Mouse (Mus musculus): ENCODE results near the gene 1110065P20Rik.
A peak's percentile ranks its signal among the peaks of the same experiment; 100 is the strongest.

The 1110065P20Rik gene

DNA sequence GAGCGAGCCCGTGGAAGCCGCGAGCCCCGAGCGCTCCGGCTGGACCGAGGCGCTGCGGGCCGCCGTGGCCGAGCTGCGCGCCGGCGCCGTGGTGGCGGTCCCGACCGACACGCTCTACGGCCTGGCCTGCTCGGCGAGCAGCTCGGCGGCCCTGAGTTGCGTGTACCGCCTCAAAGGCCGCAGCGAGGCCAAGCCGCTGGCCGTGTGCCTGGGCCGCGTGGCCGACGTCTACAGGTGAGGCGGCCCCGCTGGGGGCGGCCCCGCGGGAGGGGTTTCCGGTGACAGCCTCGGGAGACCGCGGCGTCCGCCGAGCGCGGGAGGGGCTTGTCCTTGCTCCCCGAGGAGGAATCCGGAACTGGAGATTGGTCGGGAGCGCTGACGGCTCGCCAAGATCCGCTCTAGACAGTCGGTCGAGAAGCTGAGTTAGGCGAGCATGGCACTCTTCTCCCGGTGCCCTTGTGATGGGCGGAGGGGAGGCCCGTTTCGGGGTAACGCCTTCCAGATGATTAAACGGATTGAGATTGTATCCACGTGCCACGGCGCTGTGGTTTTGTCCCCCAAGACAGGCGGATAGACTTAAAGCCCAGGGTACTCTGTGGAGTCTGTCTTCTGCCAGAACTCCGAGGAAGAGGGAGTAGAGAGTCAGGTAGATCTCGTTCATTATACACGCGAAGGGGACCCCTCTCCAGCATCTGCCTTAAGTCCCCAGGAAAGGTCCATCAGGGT, at the start of gene 1110065P20Rik:
1110065P20Rik (minus strand) TSS at position 264 of the 726 bp plus-strand sequence.
- DNase-seq (ENCODE audit: low read depth, low spot score): peak; percentile 87

DNA sequence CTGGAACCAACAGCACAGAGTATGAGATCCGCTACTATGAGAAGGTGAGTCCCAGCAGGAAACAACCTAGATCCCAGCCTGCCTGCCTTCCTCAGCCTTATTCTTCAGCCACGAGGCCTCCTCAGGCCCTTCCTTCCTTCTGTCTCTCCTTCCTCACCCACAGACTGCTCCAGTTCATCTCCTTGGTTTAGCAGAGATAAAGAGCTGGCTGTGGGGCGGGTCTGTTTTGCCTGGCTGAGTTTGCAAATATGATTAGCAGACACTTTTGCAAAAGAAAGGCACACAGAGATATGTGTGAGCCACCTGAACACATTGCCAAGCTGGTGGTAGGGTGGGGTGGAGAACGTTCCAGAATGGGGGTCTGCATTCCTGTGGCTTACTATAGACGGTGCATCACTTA, 48.9 kb upstream of the 1110065P20Rik start:
- no peak for DNase-seq (ENCODE audit: low read depth, low spot score)

DNA sequence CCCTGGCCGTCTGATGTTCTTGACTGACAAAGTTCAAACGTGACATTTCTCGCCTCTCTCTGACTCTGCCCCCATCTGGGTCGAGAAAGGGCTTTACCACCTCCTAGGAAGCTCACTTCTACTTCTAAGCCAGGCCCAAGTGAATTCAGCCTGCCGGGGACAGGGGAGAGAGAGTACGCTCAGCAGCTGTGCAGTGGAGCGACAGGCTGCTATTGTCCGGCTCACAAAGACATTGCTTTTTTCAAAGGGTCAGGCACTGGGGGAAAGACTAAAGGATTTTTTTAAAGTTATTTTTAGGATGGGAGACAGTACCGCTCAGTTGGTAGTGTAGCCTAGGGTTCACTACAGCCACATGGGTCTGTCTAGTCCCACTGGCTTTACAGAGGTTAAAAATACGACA, 47.4 kb upstream of the 1110065P20Rik start:
- no peak for DNase-seq (ENCODE audit: low read depth, low spot score)

DNA sequence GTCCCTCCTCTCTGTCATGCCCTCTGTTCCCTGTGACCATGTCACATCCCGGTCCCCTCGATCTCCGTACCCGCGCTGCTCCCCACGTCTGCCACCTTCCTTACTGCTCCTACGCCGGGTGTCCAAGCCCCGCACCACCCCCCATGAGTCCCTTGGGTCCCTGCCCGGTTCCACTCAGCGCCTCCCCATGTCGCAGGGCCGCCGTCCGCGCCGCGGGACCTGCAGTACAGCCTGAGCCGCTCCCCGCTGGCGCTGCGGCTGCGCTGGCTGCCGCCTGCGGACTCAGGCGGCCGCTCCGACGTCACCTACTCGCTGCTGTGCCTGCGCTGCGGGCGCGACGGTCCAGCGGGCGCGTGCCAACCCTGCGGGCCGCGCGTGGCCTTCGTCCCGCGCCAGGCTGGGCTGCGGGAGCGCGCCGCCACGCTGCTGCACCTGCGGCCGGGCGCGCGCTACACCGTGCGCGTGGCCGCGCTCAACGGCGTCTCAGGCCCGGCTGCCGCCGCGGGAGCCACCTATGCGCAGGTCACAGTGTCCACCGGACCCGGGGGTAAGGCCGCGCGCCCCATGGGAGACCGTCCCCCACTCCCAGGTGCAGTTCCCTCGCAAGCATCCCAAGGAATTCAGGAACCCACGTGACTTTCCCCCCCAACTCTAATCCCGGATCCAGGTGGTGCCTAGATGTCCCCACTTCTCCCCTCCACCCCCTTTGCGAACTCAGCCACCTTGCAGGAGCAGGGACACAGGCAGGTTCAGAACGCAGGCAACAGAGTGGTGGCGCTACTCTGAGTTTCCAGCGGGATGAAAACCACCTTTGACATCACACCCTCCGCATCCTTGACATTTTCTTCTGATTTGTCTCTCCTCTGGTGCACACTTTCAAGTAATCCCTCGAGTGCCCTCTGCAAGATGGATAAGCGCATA, 43.8 kb upstream of the 1110065P20Rik start:
- no peak for DNase-seq (ENCODE audit: low read depth, low spot score)

DNA sequence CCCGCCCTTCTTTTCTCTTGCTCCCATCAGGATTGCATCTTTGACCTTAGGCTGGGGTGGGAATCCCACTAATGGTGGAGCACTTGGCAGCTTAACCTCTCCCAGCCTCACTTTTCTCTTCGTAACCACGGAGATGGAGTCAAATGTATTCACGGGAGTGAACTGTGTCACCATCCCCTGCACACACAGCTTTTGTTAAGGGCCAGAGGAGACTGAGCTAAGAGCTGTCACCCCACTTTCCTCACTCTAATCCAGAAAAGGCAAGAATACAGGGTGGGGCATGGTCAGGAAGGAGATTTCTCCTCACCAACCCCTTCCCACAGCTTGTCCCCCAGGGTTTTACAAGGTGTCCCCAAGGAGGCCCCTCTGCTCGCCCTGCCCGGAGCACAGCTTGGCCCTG, 42.8 kb upstream of the 1110065P20Rik start:
- no peak for DNase-seq (ENCODE audit: low read depth, low spot score)

DNA sequence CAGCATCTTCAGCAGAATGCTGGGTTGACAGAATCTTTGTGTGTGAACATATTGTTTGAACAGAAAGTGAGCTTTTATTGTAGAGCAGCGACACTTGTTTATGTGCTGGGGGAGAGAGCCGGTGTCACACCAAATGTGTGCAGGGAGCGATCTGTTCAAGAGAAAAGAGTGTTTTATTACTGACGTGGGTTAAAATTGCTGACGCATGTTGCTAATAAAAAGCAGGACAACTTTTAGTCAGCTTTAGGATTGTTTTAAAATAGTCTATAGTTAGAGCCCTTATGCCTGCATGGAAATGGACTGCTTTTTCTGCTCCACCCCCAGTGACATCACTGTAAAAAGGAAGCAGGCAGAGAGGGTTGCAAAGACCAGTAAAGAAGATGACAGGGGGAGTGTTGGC, 39.8 kb upstream of the 1110065P20Rik start:
- DNase-seq (ENCODE audit: low read depth, low spot score): no peak

DNA sequence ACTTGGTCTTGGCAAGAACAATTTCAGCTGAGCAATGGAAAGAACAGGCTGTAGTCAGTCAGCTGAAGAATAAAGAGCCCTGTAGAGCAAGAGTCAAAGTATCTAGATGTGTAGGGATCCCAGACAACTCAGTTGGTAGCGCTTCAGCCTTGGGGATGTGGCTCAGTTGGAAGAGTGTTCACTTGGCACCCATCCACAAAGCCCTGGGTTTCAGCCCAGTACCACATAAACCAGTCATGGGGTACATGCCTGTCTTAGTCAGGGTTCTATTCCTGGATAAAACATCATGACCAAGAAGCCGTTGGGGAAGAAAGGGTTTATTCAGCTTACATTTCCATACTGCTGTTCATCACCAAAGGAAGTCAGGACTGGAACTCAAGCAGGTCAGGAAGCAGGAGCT, 38.9 kb upstream of the 1110065P20Rik start:
- DNase-seq (ENCODE audit: low read depth, low spot score): no peak

DNA sequence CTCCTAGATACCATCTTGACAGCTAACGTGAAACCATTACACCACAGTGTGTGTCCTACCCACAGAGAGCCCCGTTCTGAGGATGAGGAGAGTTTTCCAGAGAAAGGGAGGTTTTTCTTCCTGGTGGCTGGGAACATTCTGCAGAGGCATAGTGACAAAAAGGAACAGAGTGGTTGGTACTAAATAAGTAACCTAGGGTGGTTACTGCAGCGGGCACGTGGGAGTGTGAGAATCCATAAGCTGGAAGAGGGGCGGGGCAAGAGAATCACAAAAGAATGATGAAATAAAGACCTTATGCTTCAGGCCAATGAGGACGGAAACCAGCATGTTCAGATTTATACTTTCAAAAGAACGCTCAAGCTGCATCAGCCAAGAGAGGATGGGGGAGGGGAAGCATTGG, 37.7 kb upstream of the 1110065P20Rik start:
- no peak for DNase-seq (ENCODE audit: low read depth, low spot score)

DNA sequence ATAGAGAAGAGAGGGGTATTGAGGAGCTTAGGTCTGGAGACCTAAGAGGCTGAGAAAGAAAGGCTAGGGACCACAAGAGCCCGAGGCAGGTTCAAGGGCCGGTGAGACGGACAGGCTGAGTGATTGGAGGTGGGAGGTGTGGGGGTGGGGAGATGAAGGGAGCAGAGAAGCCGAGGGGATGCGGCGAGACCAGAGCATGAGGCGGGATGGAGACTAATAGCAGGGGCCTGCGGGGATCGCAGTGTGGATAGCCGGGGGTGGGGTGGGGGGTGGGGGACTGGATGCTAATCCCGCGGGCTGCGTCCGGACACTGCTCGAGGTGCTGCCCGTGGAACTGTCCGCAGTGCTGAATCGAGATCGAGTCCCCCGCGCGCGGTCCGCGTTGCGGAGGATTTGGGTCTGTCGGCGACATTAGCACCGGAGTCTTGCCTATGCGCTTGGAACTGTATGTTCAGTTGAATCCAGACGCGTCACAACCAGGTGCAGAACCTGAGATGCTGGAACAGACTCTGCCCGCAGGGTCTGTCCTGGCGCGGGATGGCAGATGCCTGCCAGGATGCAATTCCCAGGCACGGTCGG, 31.2 kb upstream of the 1110065P20Rik start:
- DNase-seq (ENCODE audit: low read depth, low spot score): no peak

DNA sequence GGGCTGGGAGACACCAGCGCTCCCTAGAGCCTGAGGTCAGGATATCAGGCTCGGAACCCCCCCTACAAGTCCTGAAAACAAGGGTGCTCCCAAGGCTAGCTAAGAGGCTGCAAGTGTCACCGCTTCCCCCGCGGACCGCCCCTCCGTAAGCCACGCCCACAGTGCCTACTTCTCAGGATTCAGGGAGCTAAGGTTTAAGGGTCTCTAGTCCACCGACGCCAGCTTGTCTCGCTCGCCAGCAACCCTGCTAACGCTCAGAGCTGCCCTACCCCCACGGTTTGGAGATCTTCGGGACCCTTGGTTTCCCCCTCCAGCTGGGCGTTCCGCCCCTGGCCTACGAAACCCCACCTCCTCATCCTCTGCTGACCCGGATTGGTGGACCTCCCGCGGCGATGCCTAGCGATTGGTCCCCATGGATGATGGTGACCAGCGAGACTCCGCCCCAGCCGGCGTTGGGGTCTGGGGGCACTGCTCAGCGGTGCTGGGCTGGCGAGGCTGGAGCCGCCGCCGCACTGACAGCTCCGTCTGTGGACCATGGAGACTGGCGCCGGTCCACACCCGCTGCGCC, 30.4 kb upstream of the 1110065P20Rik start:
- DNase-seq (ENCODE audit: low read depth, low spot score): no peak

DNA sequence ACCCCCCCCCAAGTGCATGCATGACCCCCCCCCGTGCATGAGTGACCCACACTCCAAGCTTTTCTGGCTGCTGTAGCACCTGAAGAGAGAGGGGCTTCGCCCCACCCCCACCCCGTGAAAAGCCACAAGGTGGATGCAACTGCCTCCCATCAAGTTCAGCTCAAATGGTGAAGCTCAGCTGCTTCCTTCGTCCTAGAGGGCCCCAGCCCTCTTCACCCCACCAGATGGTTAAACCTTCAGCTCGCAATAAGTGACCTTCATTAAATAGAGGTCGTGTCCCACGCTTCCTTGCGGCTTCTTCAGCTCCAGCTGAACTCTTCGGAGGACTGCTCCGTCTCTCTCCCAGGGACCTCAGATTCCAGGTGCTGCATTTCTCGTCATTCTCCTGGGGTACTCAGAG, 29.6 kb upstream of the 1110065P20Rik start, which contains the start of gene Epha10:
Epha10 (plus strand) TSS at position 301 of the 400 bp plus-strand sequence.
- no peak for DNase-seq (ENCODE audit: low read depth, low spot score)

DNA sequence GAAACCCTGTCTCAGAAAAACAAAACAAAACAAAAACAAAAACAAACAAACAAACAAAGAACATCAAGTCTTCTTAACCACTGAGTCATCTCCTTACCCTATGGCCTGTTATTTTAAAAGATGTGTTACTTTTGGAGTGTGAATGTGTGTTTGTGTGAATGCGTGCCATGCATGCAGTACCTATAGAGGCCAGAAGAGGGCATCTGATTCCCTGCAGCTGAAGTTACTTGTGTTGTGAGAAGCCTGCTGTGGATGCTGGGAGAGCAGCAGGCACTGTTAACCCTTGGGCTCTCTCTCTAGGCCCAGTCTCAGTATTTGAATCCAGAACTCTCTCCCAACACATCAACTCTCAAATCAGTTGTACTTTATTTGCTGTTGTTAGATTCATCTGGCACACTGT, 21.7 kb upstream of the 1110065P20Rik start:
- no peak for DNase-seq (ENCODE audit: low read depth, low spot score)

DNA sequence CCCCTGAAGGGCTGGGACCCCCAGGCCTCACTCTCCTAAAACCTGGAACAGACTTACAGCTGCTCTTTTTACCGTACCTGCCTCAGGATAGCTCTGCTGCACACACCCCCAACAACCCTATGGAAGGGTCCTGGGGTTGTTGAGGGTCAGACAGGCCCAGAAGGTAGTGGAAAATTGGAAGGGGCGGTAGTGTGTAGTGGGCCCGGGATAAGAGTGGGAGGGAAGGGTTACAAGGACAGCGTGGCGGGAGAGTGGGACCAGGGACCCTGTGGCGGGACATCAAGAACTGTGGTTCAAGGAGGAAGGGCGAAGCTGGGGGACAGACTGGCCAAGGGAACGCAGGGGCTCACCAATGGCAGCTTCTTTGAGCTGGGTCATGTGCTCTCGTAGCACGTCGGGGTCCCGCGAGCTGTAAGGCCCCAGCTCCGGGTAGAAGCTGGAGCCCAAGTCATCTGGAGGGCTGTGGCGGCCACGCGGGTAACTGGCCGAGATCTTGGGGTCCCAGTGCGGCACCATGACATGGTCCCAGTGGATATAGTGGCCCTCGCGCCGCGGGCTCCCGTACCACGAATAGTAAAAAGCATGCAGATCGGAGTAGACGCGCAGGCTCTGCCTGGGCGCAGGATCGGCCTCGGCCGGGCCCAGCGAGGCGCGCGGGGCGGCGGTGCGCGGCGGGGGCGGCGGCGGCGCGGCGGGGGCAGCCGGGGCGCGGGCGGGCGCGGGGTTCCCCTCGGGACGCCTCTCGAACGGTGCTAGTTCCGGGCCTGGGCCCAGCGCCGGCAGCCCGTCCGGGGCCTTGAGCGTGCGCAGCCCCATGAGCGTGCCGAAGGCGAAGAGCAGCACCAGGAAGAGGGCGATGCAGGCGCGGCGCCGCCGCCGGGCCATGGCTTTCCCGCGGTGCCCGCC, 10.5 kb upstream of the 1110065P20Rik start, which contains the start of gene Maneal:
Maneal (minus strand) TSS at position 889 of the 906 bp plus-strand sequence.
- DNase-seq (ENCODE audit: low read depth, low spot score): no peak

DNA sequence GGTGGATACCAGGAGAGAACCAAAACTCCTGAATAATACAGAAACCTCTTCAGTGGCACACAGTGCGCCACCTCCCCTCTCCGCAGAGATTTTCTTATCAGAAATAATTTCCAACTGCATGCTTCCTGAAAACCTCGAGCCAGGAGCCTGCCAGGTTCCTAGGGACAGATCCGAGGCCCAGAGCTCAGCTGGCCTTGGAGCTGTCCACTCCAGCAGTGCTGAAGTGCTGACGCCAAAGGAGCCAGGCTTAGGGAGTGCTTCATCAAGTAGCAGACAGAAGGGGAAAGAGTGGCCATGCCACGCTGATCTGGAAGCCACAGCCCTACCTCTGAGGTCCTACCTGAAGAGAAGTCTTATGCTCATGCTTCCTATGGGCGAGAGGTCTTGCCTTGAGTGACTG, 9.4 kb upstream of the 1110065P20Rik start:
- DNase-seq (ENCODE audit: low read depth, low spot score): peak; percentile 42

DNA sequence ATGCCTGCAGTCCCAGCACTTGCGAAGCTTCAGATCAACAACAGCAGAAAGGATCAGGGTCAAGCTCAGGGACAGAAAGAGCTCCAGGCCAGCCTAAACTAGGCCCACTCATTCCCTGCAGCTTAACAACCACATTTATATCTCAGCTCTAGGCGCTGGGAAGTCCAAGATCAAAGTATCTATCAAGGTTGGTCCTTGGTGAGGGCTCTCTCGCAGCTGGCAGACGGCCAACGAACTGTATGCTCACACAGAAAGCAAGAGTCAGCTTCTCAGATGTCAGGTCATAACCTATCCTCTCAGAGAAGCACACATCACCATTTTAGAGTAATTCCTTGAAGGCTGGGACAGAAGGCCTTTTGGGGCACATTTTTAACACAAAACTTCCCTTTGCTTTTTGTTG, 7.4 kb upstream of the 1110065P20Rik start:
- no peak for DNase-seq (ENCODE audit: low read depth, low spot score)

DNA sequence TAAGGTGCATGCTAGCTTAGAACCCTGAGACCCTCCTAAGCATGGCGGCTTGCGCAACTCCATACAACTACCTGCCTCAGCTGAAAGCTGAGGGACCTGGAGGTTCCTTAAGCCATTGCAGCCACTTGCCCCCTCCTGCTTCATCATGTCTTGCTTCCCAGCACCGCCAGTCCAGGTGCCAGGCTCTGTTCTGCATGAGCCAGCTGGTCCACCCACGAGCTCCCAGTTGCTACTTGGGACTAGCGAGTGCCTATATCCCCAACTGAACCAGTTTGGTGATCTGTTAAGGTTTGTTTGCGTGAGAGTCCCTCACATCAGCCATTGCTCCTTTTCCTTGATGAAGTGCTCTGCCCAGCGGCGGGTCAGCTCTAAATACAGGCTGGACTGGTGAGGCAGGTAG, 5.3 kb upstream of the 1110065P20Rik start:
- DNase-seq (ENCODE audit: low read depth, low spot score): no peak

DNA sequence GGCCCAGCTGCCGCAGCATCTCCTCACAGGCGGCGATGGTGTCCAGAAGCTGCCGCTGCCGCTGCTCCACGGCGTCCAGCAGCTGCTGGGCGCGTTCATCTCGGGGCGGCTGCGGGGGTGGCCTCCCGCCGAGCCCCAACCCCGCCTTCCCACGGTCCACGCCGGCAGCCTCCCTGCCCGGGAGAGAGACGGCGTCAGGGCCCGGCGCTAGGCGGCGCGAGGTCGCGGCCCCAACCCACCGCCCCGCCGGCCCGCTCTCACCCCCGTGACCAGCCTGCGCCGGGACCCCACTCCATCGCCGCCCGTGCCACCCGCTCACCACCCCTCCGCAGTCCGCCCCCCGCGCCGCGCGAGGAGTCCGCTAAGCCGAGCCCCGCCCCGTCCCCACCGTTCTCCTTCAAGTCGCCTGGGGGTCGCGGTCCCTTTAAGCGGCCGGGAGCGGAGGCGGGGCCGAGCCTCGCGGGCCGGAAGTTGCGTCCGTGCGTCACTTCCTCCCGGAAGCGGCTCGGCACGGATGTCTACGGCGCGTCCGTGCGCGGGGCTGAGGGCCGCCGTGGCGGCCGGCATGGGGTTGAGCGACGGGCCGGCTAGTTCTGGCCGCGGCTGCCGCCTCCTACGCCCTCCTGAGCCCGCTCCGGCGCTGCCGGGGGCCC, 609 bp downstream of the 1110065P20Rik start, which contains the start of gene Yrdc:
Yrdc (plus strand) TSS at position 419 of the 653 bp plus-strand sequence.
- peak; percentile 94 for DNase-seq (ENCODE audit: low read depth, low spot score)

DNA sequence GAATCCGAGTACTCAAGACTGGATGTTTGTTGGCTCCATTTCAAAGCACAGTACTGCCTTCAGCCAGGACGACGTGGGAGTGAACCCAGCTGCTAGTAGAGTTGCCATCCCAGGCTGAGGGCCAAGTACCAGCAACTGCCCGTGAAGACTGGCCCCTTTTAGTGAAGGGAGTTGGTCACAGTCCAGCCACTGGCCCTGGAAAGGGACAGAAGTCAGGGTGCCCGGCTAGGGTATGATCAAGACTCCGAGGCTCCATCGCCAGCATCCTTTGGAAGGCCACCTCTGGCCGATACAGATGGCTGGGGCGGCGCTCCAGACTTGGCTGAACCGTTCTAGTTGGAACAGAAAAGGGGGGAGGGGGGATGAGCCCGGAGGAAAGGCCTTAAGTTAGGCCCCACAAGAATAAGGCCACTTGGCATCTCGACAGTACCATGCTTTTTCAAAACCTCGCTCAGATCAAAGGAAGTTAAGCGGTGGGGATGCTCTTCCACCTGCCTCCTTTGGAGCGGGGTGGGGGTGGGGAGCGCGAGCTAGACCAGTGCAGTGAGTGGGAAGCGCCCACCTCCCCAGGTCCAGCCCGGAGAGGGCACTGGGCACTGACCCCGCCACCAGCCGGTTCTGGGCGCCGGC, 1.2 kb downstream of the 1110065P20Rik start:
- no peak for DNase-seq (ENCODE audit: low read depth, low spot score)

DNA sequence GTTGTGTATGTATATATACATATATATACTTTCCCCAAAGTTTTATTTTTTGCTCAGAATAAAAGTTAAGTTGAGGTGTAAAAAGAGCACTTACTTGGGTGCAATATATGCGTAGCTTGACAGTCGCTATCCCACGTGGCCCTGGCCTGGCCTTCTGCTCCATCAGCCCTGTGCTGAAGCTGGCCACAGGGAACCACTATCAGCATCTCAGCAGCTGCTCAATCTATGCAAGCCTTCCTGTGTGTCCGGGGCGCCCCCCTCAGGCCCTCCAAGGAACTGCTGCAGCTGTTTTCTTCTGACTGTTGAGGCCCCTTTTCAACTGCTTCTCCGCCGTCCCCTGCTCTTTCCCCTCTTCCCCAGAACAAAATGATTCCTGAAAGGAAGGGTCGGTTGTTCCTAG, 3.4 kb downstream of the 1110065P20Rik start:
- DNase-seq (ENCODE audit: low read depth, low spot score): peak; percentile 74

DNA sequence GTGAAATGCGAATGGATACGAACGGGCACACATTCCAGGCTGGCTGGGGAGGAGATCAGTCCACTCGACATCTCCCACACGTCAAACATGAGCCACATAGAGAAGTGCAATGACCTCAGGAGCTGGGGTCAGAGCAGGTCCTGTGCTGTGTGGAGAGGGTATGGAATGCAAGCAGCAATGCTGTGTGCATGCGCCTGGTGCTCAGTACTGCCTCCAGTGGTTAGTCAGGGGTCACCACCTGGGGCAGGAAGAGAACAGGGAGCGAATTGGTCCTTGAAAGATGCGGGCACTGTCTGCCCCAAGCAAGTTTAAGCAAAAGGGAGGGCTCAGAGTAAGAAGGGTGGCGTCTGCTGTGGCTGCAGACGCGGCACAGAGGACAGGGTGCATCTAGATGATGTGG, 7.5 kb downstream of the 1110065P20Rik start:
- peak; percentile 50 for DNase-seq (ENCODE audit: low read depth, low spot score)
